Mouse (Mus musculus): ENCODE measurements at regions not wholly inside any gene's neighbourhood (a gene's known extent, or its start where the extent isn't known, plus 50 kb on each side); places are given as distances from the start of the nearest gene placed in this dataset.

GRCm38 (mm10) chr5:132796061-132796460 is 252.9 kb upstream of the Auts2 start:
- DNase-seq (ENCODE audit: low spot score in 2 of 2) = no peak

- DNase-seq (ENCODE audit: low spot score in 2 of 2) = no peak
Observed at GRCm38 (mm10) chr5:132792484-132792883, 249.3 kb upstream of the Auts2 start.

GRCm38 (mm10) chr5:132785291-132785690 is 242.1 kb upstream of the Auts2 start:
- DNase-seq (ENCODE audit: low spot score in 2 of 2) = peak; percentile 13 to 39

- no peak for DNase-seq (ENCODE audit: low spot score in 2 of 2)
Observed at GRCm38 (mm10) chr5:132784791-132785190, 241.6 kb upstream of the Auts2 start.

GRCm38 (mm10) chr5:132774141-132774680 is 231.1 kb upstream of the Auts2 start:
- no peak for DNase-seq (ENCODE audit: low spot score in 2 of 2)

- DNase-seq (ENCODE audit: low spot score in 2 of 2) = no peak
Observed at GRCm38 (mm10) chr5:132760396-132760795, 217.3 kb upstream of the Auts2 start.

GRCm38 (mm10) chr5:132759751-132760150 is 216.6 kb upstream of the Auts2 start:
- no peak for DNase-seq (ENCODE audit: low spot score in 2 of 2)

GRCm38 (mm10) chr5:132758941-132759340 is 215.8 kb upstream of the Auts2 start:
- no peak for DNase-seq (ENCODE audit: low spot score in 2 of 2)

GRCm38 (mm10) chr5:132737966-132738365 is 194.8 kb upstream of the Auts2 start:
- DNase-seq (ENCODE audit: low spot score in 2 of 2) = no peak

GRCm38 (mm10) chr5:132728689-132729189 is 185.6 kb upstream of the Auts2 start:
- no peak for DNase-seq (ENCODE audit: low spot score in 2 of 2)

- no peak for DNase-seq (ENCODE audit: low spot score in 2 of 2)
Observed at GRCm38 (mm10) chr5:132724467-132724866, 181.3 kb upstream of the Auts2 start.

GRCm38 (mm10) chr5:132710301-132710700 is 167.2 kb upstream of the Auts2 start:
- no peak for DNase-seq (ENCODE audit: low spot score in 2 of 2)

- no peak for DNase-seq (ENCODE audit: low spot score in 2 of 2)
Observed at GRCm38 (mm10) chr5:132707531-132707930, 164.4 kb upstream of the Auts2 start.

- peak in 1 of 2 experiments; percentile 4 for DNase-seq (ENCODE audit: low spot score in 2 of 2)
Observed at GRCm38 (mm10) chr5:132703455-132704100, 160.4 kb upstream of the Auts2 start.

GRCm38 (mm10) chr5:132702573-132702972 is 159.4 kb upstream of the Auts2 start:
- DNase-seq (ENCODE audit: low spot score in 2 of 2) = no peak

GRCm38 (mm10) chr5:132690784-132691183 is 147.6 kb upstream of the Auts2 start:
- no peak for DNase-seq (ENCODE audit: low spot score in 2 of 2)

GRCm38 (mm10) chr5:132675261-132675660 is 132.1 kb upstream of the Auts2 start:
- no peak for DNase-seq (ENCODE audit: low spot score in 2 of 2)

GRCm38 (mm10) chr5:132673599-132674305 is 130.6 kb upstream of the Auts2 start:
- peak; percentile 15 to 28 for DNase-seq (ENCODE audit: low spot score in 2 of 2)

- no peak for DNase-seq (ENCODE audit: low spot score in 2 of 2)
Observed at GRCm38 (mm10) chr5:132671496-132671895, 128.4 kb upstream of the Auts2 start.

GRCm38 (mm10) chr5:132667316-132667715 is 124.2 kb upstream of the Auts2 start:
- peak in 1 of 2 experiments; percentile 8 for DNase-seq (ENCODE audit: low spot score in 2 of 2)

GRCm38 (mm10) chr5:132661266-132661665 is 118.1 kb upstream of the Auts2 start:
- no peak for DNase-seq (ENCODE audit: low spot score in 2 of 2)

GRCm38 (mm10) chr5:132660036-132660435 is 116.9 kb upstream of the Auts2 start:
- DNase-seq (ENCODE audit: low spot score in 2 of 2) = no peak

GRCm38 (mm10) chr5:132654382-132654781 is 111.2 kb upstream of the Auts2 start:
- DNase-seq (ENCODE audit: low spot score in 2 of 2) = no peak
